Mouse (Mus musculus): ENCODE measurements around the gene Tpst1. TPM values are rescaled to one million over a fixed set of nuclear protein-coding genes. Genes with fewer than 3 reads are reported as not detected.

Gene Tpst1
- polyA plus RNA-seq, 1 experiment = 33.0 TPM

DNA sequence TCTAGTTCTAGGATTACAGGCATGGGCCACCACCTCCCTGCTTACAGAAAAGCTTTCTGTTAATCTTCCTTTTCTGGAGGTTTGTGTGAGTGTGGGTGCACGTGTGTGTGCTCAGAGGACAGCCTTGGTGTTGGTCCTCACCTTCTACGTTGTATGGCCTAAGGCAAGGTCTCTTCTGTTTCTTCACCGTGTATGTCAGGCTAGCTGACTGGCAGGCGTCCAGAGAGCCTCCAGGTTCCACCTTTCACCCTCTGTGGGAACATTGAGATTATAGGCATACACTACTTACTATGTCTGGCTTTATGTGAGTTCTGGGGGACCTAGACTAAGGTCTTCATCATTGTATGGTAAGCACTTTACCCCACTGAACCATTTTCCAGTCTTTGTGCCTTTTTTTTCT is 9.3 kb downstream of the Tpst1 start:
- H3K4me3 ChIP-seq (ENCODE audit: insufficient read depth, low read length) = no peak overlapping the region
- TF ChIP-seq POLR2A (IDR thresholded peaks at IDR 0.05; ENCODE audit: extremely low read depth, insufficient read depth, low read length) (no peak), CTCF (IDR thresholded peaks at IDR 0.05; ENCODE audit: extremely low read depth, insufficient read depth, low read length) (no peak)
- H3K4me1 ChIP-seq (ENCODE audit: control insufficient read depth, insufficient read depth, low read length) = peaks cover 6% of the 10 kb centered on the region
- no peak overlapping the region for H3K27ac ChIP-seq (ENCODE audit: insufficient read depth, low read length)

GRCm38 (mm10) chr5:130084271-130084670 is 11.1 kb downstream of the Tpst1 start:
- H3K27ac ChIP-seq (ENCODE audit: insufficient read depth, low read length) = no peak overlapping the region
- H3K4me3 ChIP-seq (ENCODE audit: insufficient read depth, low read length) = no peak overlapping the region
- peaks cover 7% of the 10 kb centered on the region for H3K4me1 ChIP-seq (ENCODE audit: control insufficient read depth, insufficient read depth, low read length)
- TF ChIP-seq CTCF (IDR thresholded peaks at IDR 0.05; ENCODE audit: extremely low read depth, insufficient read depth, low read length) (no peak), POLR2A (IDR thresholded peaks at IDR 0.05; ENCODE audit: extremely low read depth, insufficient read depth, low read length) (no peak)

- Histone ChIP-seq H3K27ac (ENCODE audit: insufficient read depth, low read length) (no peak overlapping the region), H3K4me3 (ENCODE audit: insufficient read depth, low read length) (no peak overlapping the region), H3K4me1 (ENCODE audit: control insufficient read depth, insufficient read depth, low read length) (peaks cover 8% of the 10 kb centered on the region)
- TF ChIP-seq CTCF (IDR thresholded peaks at IDR 0.05; ENCODE audit: extremely low read depth, insufficient read depth, low read length) (no peak), POLR2A (IDR thresholded peaks at IDR 0.05; ENCODE audit: extremely low read depth, insufficient read depth, low read length) (no peak)
These were observed 14.9 kb downstream of the Tpst1 start for GRCm38 (mm10) chr5:130088008-130088407.

GRCm38 (mm10) chr5:130088612-130089011 is 15.5 kb downstream of the Tpst1 start:
- Histone ChIP-seq H3K4me3 (ENCODE audit: insufficient read depth, low read length) (no peak overlapping the region), H3K27ac (ENCODE audit: insufficient read depth, low read length) (no peak overlapping the region), H3K4me1 (ENCODE audit: control insufficient read depth, insufficient read depth, low read length) (peaks cover 8% of the 10 kb centered on the region)
- TF ChIP-seq POLR2A (IDR thresholded peaks at IDR 0.05; ENCODE audit: extremely low read depth, insufficient read depth, low read length) = no peak
- no peak for TF ChIP-seq CTCF (IDR thresholded peaks at IDR 0.05; ENCODE audit: extremely low read depth, insufficient read depth, low read length)

DNA sequence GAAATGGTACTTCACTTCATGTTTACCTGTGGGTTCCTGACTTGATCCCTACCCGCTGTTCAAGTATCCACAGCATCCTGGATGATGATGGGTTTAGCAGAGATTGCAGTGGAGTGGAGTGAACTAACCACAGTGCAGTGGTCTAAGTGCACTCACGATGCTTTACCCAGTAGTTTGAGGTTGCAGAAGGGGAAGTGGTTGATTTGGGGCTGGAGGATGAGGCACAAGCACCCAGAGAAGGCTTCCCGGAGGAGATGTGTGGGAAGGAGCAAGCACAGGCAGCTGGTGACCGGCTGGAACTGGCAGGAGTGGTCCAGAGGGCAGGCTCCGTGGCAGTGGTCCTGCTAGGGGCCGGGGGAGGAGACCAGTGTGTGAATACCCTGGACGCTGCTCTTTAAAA is 16.1 kb downstream of the Tpst1 start:
- peak overlapping the region; percentile 61 for H3K27ac ChIP-seq (ENCODE audit: insufficient read depth, low read length)
- peaks cover 8% of the 10 kb centered on the region for H3K4me1 ChIP-seq (ENCODE audit: control insufficient read depth, insufficient read depth, low read length)
- TF ChIP-seq CTCF (IDR thresholded peaks at IDR 0.05; ENCODE audit: extremely low read depth, insufficient read depth, low read length) = no peak
- no peak for TF ChIP-seq POLR2A (IDR thresholded peaks at IDR 0.05; ENCODE audit: extremely low read depth, insufficient read depth, low read length)
- H3K4me3 ChIP-seq (ENCODE audit: insufficient read depth, low read length) = no peak overlapping the region

GRCm38 (mm10) chr5:130089626-130090393 is 16.7 kb downstream of the Tpst1 start:
- TF ChIP-seq POLR2A (IDR thresholded peaks at IDR 0.05; ENCODE audit: extremely low read depth, insufficient read depth, low read length) (no peak), CTCF (IDR thresholded peaks at IDR 0.05; ENCODE audit: extremely low read depth, insufficient read depth, low read length) (no peak)
- H3K4me3 ChIP-seq (ENCODE audit: insufficient read depth, low read length) = no peak overlapping the region
- peak overlapping the region; percentile 61 for H3K27ac ChIP-seq (ENCODE audit: insufficient read depth, low read length)
- H3K4me1 ChIP-seq (ENCODE audit: control insufficient read depth, insufficient read depth, low read length) = peaks cover 8% of the 10 kb centered on the region

GRCm38 (mm10) chr5:130096754-130097153 is 23.6 kb downstream of the Tpst1 start:
- Histone ChIP-seq H3K27ac (ENCODE audit: insufficient read depth, low read length) (no peak overlapping the region), H3K4me1 (ENCODE audit: control insufficient read depth, insufficient read depth, low read length) (no peaks in the 10 kb centered on the region), H3K4me3 (ENCODE audit: insufficient read depth, low read length) (no peak overlapping the region)
- no peak for TF ChIP-seq POLR2A (IDR thresholded peaks at IDR 0.05; ENCODE audit: extremely low read depth, insufficient read depth, low read length)
- TF ChIP-seq CTCF (IDR thresholded peaks at IDR 0.05; ENCODE audit: extremely low read depth, insufficient read depth, low read length) = no peak

DNA sequence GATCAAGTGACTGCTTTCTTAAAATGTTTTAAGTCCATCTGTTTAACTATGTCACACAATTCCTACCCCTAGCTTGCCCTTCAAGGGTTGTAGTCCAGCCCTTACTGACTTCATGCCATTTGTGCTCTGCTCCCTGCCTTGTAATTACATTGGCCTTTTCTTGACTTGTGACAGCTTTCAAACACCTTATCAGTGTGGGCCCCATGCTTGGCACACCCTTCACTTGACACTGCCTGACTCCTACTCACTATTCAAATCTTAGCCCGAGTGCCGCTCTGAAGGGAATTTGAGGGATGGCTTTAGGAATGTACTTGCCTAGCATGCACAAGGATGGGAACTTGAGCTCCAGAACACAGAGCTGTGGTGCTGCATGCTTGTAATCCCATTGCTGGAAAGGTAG is 24.7 kb downstream of the Tpst1 start:
- TF ChIP-seq POLR2A (IDR thresholded peaks at IDR 0.05; ENCODE audit: extremely low read depth, insufficient read depth, low read length) = no peak
- H3K4me3 ChIP-seq (ENCODE audit: insufficient read depth, low read length) = no peak overlapping the region
- H3K4me1 ChIP-seq (ENCODE audit: control insufficient read depth, insufficient read depth, low read length) = no peaks in the 10 kb centered on the region
- no peak overlapping the region for H3K27ac ChIP-seq (ENCODE audit: insufficient read depth, low read length)

- no peak for TF ChIP-seq CTCF (IDR thresholded peaks at IDR 0.05; ENCODE audit: extremely low read depth, insufficient read depth, low read length)
- no peak for TF ChIP-seq POLR2A (IDR thresholded peaks at IDR 0.05; ENCODE audit: extremely low read depth, insufficient read depth, low read length)
- 0 out of 2 replicates have a peak, but pooled peaks cover 2% of the 10 kb centered on the region for H3K4me1 ChIP-seq (ENCODE audit: control insufficient read depth, insufficient read depth, low read length)
- no peak overlapping the region for H3K27ac ChIP-seq (ENCODE audit: insufficient read depth, low read length)
- H3K4me3 ChIP-seq (ENCODE audit: insufficient read depth, low read length) = no peak overlapping the region
These were observed 28.6 kb downstream of the Tpst1 start for GRCm38 (mm10) chr5:130101724-130102123.

DNA sequence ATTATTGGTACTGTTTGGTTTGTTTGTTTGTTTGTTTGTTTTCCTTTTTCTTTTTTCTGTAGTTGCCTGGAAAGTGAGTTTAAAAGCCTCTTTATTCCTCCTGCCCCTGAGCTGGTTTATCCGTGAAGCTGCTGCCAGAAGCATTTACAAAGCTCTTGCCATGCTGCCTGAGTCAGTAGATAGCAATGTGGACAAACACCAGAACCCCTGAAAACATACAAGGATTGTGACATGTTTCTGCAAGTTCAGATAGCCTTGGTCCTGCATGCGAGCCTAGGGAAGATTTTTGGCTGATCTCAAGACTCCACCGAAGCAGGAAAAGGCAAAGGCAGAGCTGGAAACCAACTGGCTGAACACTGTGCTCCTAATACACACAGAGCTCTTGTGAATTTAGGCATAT is 36.2 kb downstream of the Tpst1 start:
- Histone ChIP-seq H3K27ac (ENCODE audit: insufficient read depth, low read length) (no peak overlapping the region), H3K4me3 (ENCODE audit: insufficient read depth, low read length) (no peak overlapping the region), H3K4me1 (ENCODE audit: control insufficient read depth, insufficient read depth, low read length) (peaks cover 2% of the 10 kb centered on the region; the same call in 1 of the 2 replicates)
- TF ChIP-seq CTCF (IDR thresholded peaks at IDR 0.05; ENCODE audit: extremely low read depth, insufficient read depth, low read length) (no peak), POLR2A (IDR thresholded peaks at IDR 0.05; ENCODE audit: extremely low read depth, insufficient read depth, low read length) (no peak)

Data from cortical plate, adult 2 months (tissue).